Mouse (Mus musculus): ENCODE data around the gene Ascc2. TPM values are rescaled to one million over a fixed set of nuclear protein-coding genes. Genes with fewer than 3 reads are reported as not detected.

Ascc2 gene
- 57.6 TPM for polyA plus RNA-seq (2012; fragmentation: generic; extraction: Trizol)

GRCm38 (mm10) chr11:4637534-4638234, at the start of gene Ascc2:
Gene Ascc2, plus strand, starts transcription at chr11:4637747.
- Histone ChIP-seq H3K36me3 (ENCODE audit: control insufficient read depth, insufficient read depth) (peaks cover 18% of the 10 kb centered on the region), H3K4me3 (peak within 1 kb of the TSS; percentile 84), H3K4me2 (ENCODE audit: low read depth) (peak within 1 kb of the TSS; percentile 98), H3K27me3 (ENCODE audit: control insufficient read depth, insufficient read depth, insufficient read length) (no peaks in the 10 kb centered on the region), H3ac (ENCODE audit: control insufficient read depth, insufficient read length) (peak within 1 kb of the TSS; percentile 44), H3K79me2 (ENCODE audit: control insufficient read depth, insufficient read depth) (peaks cover 50% of the 10 kb centered on the region)
- TF ChIP-seq MAX (IDR thresholded peaks at IDR 0.05; ENCODE audit: low read depth): peak; percentile 7
- peak in 2 of 3 experiments; percentile 13 to 59 for TF ChIP-seq MYOD1 (IDR thresholded peaks at IDR 0.05; ENCODE audit: control insufficient read depth in 1 of 3, insufficient read length in 2 of 3, low read depth in 2 of 3)
- TF ChIP-seq E2F4 (IDR thresholded peaks at IDR 0.05; ENCODE audit: insufficient read depth): no peak
- no peak for TF ChIP-seq TCF12 (IDR thresholded peaks at IDR 0.05; ENCODE audit: insufficient read depth, poor library complexity, severe bottlenecking)
- TF ChIP-seq REST (IDR thresholded peaks at IDR 0.05; ENCODE audit: insufficient read depth, insufficient read length): no peak
- TF ChIP-seq TCF3 (IDR thresholded peaks at IDR 0.05; ENCODE audit: insufficient read length, low read depth): no peak
- no peak for TF ChIP-seq CEBPB (IDR thresholded peaks at IDR 0.05; ENCODE audit: insufficient read depth, poor library complexity, severe bottlenecking)
- no peak for TF ChIP-seq SRF (IDR thresholded peaks at IDR 0.05; ENCODE audit: control insufficient read depth, insufficient read length, low read depth)
- TF ChIP-seq POLR2A (IDR thresholded peaks at IDR 0.05; ENCODE audit: insufficient read length, low read depth): peak; percentile 69
- TF ChIP-seq POLR2AphosphoS2 (IDR thresholded peaks at IDR 0.05; ENCODE audit: insufficient read length, low read depth): peak; percentile 80
- peak in 2 of 3 experiments; percentile 63 to 85 for TF ChIP-seq MYOG (IDR thresholded peaks at IDR 0.05; ENCODE audit: control insufficient read depth in 1 of 3, insufficient read depth in 1 of 3, insufficient read length in 2 of 3, low read depth in 2 of 3)
- TF ChIP-seq USF1 (IDR thresholded peaks at IDR 0.05; ENCODE audit: low read depth): no peak

- peaks cover 70% of the 10 kb centered on the region for H3K79me2 ChIP-seq (ENCODE audit: control insufficient read depth, insufficient read depth)
- no peaks in the 10 kb centered on the region for H3K36me3 ChIP-seq (ENCODE audit: control insufficient read depth, insufficient read depth)
- TF ChIP-seq USF1 (IDR thresholded peaks at IDR 0.05; ENCODE audit: low read depth) (no peak), TCF3 (IDR thresholded peaks at IDR 0.05; ENCODE audit: insufficient read length, low read depth) (no peak), SRF (IDR thresholded peaks at IDR 0.05; ENCODE audit: control insufficient read depth, insufficient read length, low read depth) (no peak), E2F4 (IDR thresholded peaks at IDR 0.05; ENCODE audit: insufficient read depth) (no peak), POLR2A (IDR thresholded peaks at IDR 0.05; ENCODE audit: insufficient read length, low read depth) (no peak), TCF12 (IDR thresholded peaks at IDR 0.05; ENCODE audit: insufficient read depth, poor library complexity, severe bottlenecking) (no peak), MYOD1 (IDR thresholded peaks at IDR 0.05; ENCODE audit: control insufficient read depth in 1 of 3, insufficient read length in 2 of 3, low read depth in 2 of 3) (no peak), MAX (IDR thresholded peaks at IDR 0.05; ENCODE audit: low read depth) (no peak), MYOG (IDR thresholded peaks at IDR 0.05; ENCODE audit: control insufficient read depth in 1 of 3, insufficient read depth in 1 of 3, insufficient read length in 2 of 3, low read depth in 2 of 3) (no peak), REST (IDR thresholded peaks at IDR 0.05; ENCODE audit: insufficient read depth, insufficient read length) (no peak), CEBPB (IDR thresholded peaks at IDR 0.05; ENCODE audit: insufficient read depth, poor library complexity, severe bottlenecking) (no peak), POLR2AphosphoS2 (IDR thresholded peaks at IDR 0.05; ENCODE audit: insufficient read length, low read depth) (no peak)
- H3K27me3 ChIP-seq (ENCODE audit: control insufficient read depth, insufficient read depth, insufficient read length): no peaks in the 10 kb centered on the region
- H3ac ChIP-seq (ENCODE audit: control insufficient read depth, insufficient read length): no peak overlapping the region
- no peak overlapping the region for H3K4me2 ChIP-seq (ENCODE audit: low read depth)
- H3K4me3 ChIP-seq: no peak overlapping the region
Observed at GRCm38 (mm10) chr11:4591811-4592210, 45.7 kb upstream of the Ascc2 start.

DNA sequence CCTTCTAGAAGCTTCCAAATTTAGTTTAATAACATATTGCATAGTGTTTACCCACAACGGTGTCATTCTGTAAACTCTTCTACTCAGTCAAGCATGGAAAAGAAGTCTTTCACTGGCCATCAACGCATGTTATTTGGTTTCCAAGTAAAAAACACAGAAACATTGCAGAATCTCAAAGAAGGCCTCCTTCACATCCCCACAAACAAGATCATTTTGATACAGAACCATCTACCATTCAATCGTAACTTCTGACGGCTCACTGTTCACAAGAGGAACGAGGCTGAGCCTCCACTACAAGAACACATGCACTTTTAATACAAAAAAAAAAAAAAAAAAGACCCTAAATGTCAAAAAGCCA, 44.1 kb upstream of the Ascc2 start:
- H3K4me2 ChIP-seq (ENCODE audit: low read depth): peak overlapping the region; percentile 70
- H3K4me3 ChIP-seq: peak overlapping the region; percentile 48
- H3ac ChIP-seq (ENCODE audit: control insufficient read depth, insufficient read length): peak overlapping the region; percentile 95
- no peak for TF ChIP-seq E2F4 (IDR thresholded peaks at IDR 0.05; ENCODE audit: insufficient read depth)
- TF ChIP-seq POLR2A (IDR thresholded peaks at IDR 0.05; ENCODE audit: insufficient read length, low read depth): no peak
- no peak for TF ChIP-seq MYOG (IDR thresholded peaks at IDR 0.05; ENCODE audit: control insufficient read depth in 1 of 3, insufficient read depth in 1 of 3, insufficient read length in 2 of 3, low read depth in 2 of 3)
- no peak for TF ChIP-seq SRF (IDR thresholded peaks at IDR 0.05; ENCODE audit: control insufficient read depth, insufficient read length, low read depth)
- no peak for TF ChIP-seq TCF3 (IDR thresholded peaks at IDR 0.05; ENCODE audit: insufficient read length, low read depth)
- no peak for TF ChIP-seq CEBPB (IDR thresholded peaks at IDR 0.05; ENCODE audit: insufficient read depth, poor library complexity, severe bottlenecking)
- no peak for TF ChIP-seq MYOD1 (IDR thresholded peaks at IDR 0.05; ENCODE audit: control insufficient read depth in 1 of 3, insufficient read length in 2 of 3, low read depth in 2 of 3)
- TF ChIP-seq REST (IDR thresholded peaks at IDR 0.05; ENCODE audit: insufficient read depth, insufficient read length): no peak
- no peak for TF ChIP-seq USF1 (IDR thresholded peaks at IDR 0.05; ENCODE audit: low read depth)
- TF ChIP-seq TCF12 (IDR thresholded peaks at IDR 0.05; ENCODE audit: insufficient read depth, poor library complexity, severe bottlenecking): no peak
- TF ChIP-seq POLR2AphosphoS2 (IDR thresholded peaks at IDR 0.05; ENCODE audit: insufficient read length, low read depth): no peak
- TF ChIP-seq MAX (IDR thresholded peaks at IDR 0.05; ENCODE audit: low read depth): no peak
- no peaks in the 10 kb centered on the region for H3K36me3 ChIP-seq (ENCODE audit: control insufficient read depth, insufficient read depth)
- peaks cover 57% of the 10 kb centered on the region for H3K79me2 ChIP-seq (ENCODE audit: control insufficient read depth, insufficient read depth)
- H3K27me3 ChIP-seq (ENCODE audit: control insufficient read depth, insufficient read depth, insufficient read length): no peaks in the 10 kb centered on the region

GRCm38 (mm10) chr11:4593849-4594607, 43.5 kb upstream of the Ascc2 start:
- peaks cover 51% of the 10 kb centered on the region for H3K79me2 ChIP-seq (ENCODE audit: control insufficient read depth, insufficient read depth)
- TF ChIP-seq MYOD1 (IDR thresholded peaks at IDR 0.05; ENCODE audit: control insufficient read depth in 1 of 3, insufficient read length in 2 of 3, low read depth in 2 of 3): no peak
- no peak for TF ChIP-seq REST (IDR thresholded peaks at IDR 0.05; ENCODE audit: insufficient read depth, insufficient read length)

More at GRCm38 (mm10) chr11:4593849-4594607, 43.5 kb upstream of the Ascc2 start:
- Histone ChIP-seq H3K4me2 (ENCODE audit: low read depth) (peak overlapping the region; percentile 70), H3K4me3 (peak overlapping the region; percentile 48), H3K36me3 (ENCODE audit: control insufficient read depth, insufficient read depth) (no peaks in the 10 kb centered on the region), H3ac (ENCODE audit: control insufficient read depth, insufficient read length) (peak overlapping the region; percentile 95), H3K27me3 (ENCODE audit: control insufficient read depth, insufficient read depth, insufficient read length) (no peaks in the 10 kb centered on the region)
